Comparison of ENCODE assay signal across 9 mouse cellular contexts in the genomic region with DNA sequence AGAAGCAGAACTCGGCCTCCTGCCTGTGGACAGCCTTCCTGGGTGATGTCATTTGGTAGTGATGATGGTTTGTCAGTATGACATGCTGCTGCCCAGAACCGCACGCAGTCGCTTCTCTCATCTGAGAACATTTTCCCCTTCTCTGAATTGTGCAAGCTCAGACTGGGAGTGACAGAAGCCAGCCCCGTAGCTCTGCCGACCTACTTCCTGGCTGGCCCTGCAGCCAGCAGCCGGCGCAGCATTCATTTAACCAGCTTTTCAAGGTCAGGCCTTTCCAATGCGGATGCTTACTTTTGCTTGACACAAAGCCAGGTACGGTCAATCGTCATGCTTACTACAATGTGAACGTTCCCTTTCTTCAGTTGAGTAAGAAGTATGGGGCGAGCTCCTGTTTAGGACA.
DNase-seq lines count a peak whose midpoint lies in the region; ATAC-seq lines count a peak whose summit lies in the region.
"Had no signal": no experiment of that assay in that cellular context is flagged by ENCODE, and none has a peak within 500 bp of the region (broad histone marks: within the 10 kb centered on the region; RNA-seq: fewer than 3 reads in every experiment).

No protein-coding gene starts in this region.

- WGBS in midbrain, embryonic 16.5 days = 57% methylated on average over 13 of the region's 13 CpGs
- 84% methylated on average over 13 of the region's 13 CpGs for WGBS in midbrain, embryonic 10.5 days
- WGBS in limb, embryonic 15.5 days = 47% methylated on average over 13 of the region's 13 CpGs
- WGBS in forebrain, embryonic 11.5 days = 75% methylated on average over 13 of the region's 13 CpGs

- peak; percentile 56 for DNase-seq in adrenal gland, adult 2 months
- no peak for DNase-seq in adrenal gland, postnatal 4 days (ENCODE audit: low spot score in 2 of 2)
- no peak for DNase-seq in midbrain, embryonic 10.5 days (ENCODE audit: low spot score)
- peak; percentile 41 for DNase-seq in testis, postnatal 10 days (ENCODE audit: low spot score)
- DNase-seq in T-cell, adult 2 months (ENCODE audit: low spot score) = no peak
- DNase-seq in forebrain, embryonic 11.5 days (ENCODE audit: low spot score) = no peak

- peaks cover 5% of the 10 kb centered on the region; the same call in 1 of the 2 replicates for H3K4me1 ChIP-seq in midbrain, embryonic 16.5 days (ENCODE audit: control insufficient read depth, insufficient read depth, low read length)
- H3K4me1 ChIP-seq in midbrain, embryonic 10.5 days = 0 out of 2 replicates have a peak, but pooled peaks cover 1% of the 10 kb centered on the region
- H3K4me1 ChIP-seq in limb, embryonic 15.5 days = peaks cover 13% of the 10 kb centered on the region
- no peaks in the 10 kb centered on the region for H3K4me1 ChIP-seq in forebrain, embryonic 11.5 days (replicated peaks; ENCODE audit: control insufficient read depth, insufficient read depth, low read length)
- H3K4me1 ChIP-seq: neural tube, embryonic 12.5 days had no signal

- no peak overlapping the region for H3K4me3 ChIP-seq in midbrain, embryonic 16.5 days (ENCODE audit: low read depth, low read length)
- no peak overlapping the region for H3K4me3 ChIP-seq in midbrain, embryonic 10.5 days
- H3K4me3 ChIP-seq in limb, embryonic 15.5 days = no peak overlapping the region
- no peak overlapping the region for H3K4me3 ChIP-seq in forebrain, embryonic 11.5 days (ENCODE audit: low read depth, low read length)
- H3K4me3 ChIP-seq: neural tube, embryonic 12.5 days had no signal

- no peak overlapping the region for H3K9ac ChIP-seq in midbrain, embryonic 16.5 days (ENCODE audit: low read depth, low read length)
- no peak overlapping the region for H3K9ac ChIP-seq in limb, embryonic 15.5 days
- H3K9ac ChIP-seq in forebrain, embryonic 11.5 days (ENCODE audit: low read length) = no peak overlapping the region
- H3K9ac ChIP-seq: neural tube, embryonic 12.5 days had no signal

- peaks cover under 1% of the 10 kb centered on the region; the same call in 1 of the 2 replicates for H3K27me3 ChIP-seq in midbrain, embryonic 16.5 days (ENCODE audit: control insufficient read depth, insufficient read depth, low read depth, low read length)
- H3K27me3 ChIP-seq in midbrain, embryonic 10.5 days (ENCODE audit: low read depth, poor library complexity, severe bottlenecking) = no peaks in the 10 kb centered on the region; the same call in 1 of the 2 replicates
- no peaks in the 10 kb centered on the region for H3K27me3 ChIP-seq in limb, embryonic 15.5 days
- H3K27me3 ChIP-seq in forebrain, embryonic 11.5 days (ENCODE audit: control insufficient read depth, insufficient read depth, low read length) = no peaks in the 10 kb centered on the region
- H3K27me3 ChIP-seq: neural tube, embryonic 12.5 days had no signal

- H3K4me2 ChIP-seq in midbrain, embryonic 16.5 days (ENCODE audit: low read length) = no peak overlapping the region
- H3K4me2 ChIP-seq in limb, embryonic 15.5 days = no peak overlapping the region
- H3K4me2 ChIP-seq in forebrain, embryonic 11.5 days (ENCODE audit: low read depth, low read length, severe bottlenecking) = no peak overlapping the region
- H3K4me2 ChIP-seq: neural tube, embryonic 12.5 days had no signal

- H3K36me3 ChIP-seq in midbrain, embryonic 16.5 days (ENCODE audit: control insufficient read depth, insufficient read depth, low read length) = no peaks in the 10 kb centered on the region
- H3K36me3 ChIP-seq in midbrain, embryonic 10.5 days = no peaks in the 10 kb centered on the region
- no peaks in the 10 kb centered on the region for H3K36me3 ChIP-seq in limb, embryonic 15.5 days
- H3K36me3 ChIP-seq in forebrain, embryonic 11.5 days (ENCODE audit: control insufficient read depth, insufficient read depth, low read length) = no peaks in the 10 kb centered on the region
- H3K36me3 ChIP-seq: neural tube, embryonic 12.5 days had no signal

- ATAC-seq in midbrain, embryonic 16.5 days = no peak
- ATAC-seq in limb, embryonic 15.5 days (ENCODE audit: insufficient number of reproducible peaks, low FRiP score, low TSS enrichment, low read depth) = no peak; the same call in 1 of the 2 replicates
- ATAC-seq in forebrain, embryonic 11.5 days (replicated peaks; ENCODE audit: low FRiP score) = no peak

- H3K9me3 ChIP-seq in midbrain, embryonic 16.5 days (replicated peaks; ENCODE audit: control insufficient read depth, low read length, poor library complexity, severe bottlenecking) = no peaks in the 10 kb centered on the region
- H3K9me3 ChIP-seq in midbrain, embryonic 10.5 days (replicated peaks) = no peaks in the 10 kb centered on the region
- H3K9me3 ChIP-seq in limb, embryonic 15.5 days = no peaks in the 10 kb centered on the region
- H3K9me3 ChIP-seq in forebrain, embryonic 11.5 days (ENCODE audit: control insufficient read depth, low read length) = no peaks in the 10 kb centered on the region
- H3K9me3 ChIP-seq: neural tube, embryonic 12.5 days had no signal

- 0 out of 2 replicates have a peak overlapping the region, but pooled peaks have one; percentile 19 for H3K27ac ChIP-seq in midbrain, embryonic 16.5 days (ENCODE audit: low read length)
- no peak overlapping the region for H3K27ac ChIP-seq in midbrain, embryonic 10.5 days (replicated peaks)
- H3K27ac ChIP-seq in limb, embryonic 15.5 days = peak overlapping the region; percentile 43
- H3K27ac ChIP-seq in forebrain, embryonic 11.5 days (ENCODE audit: low read depth, low read length) = no peak overlapping the region
- H3K27ac ChIP-seq: neural tube, embryonic 12.5 days had no signal

Comparison
In these comparisons a context has a peak if more than half of its experiments do, and no peak if none do; other contexts are left out.
1. DNase-seq: peak in adrenal gland, adult 2 months (single experiment) and testis, postnatal 10 days (single experiment); none in adrenal gland, postnatal 4 days (0 of 2), midbrain, embryonic 10.5 days (single experiment), T-cell, adult 2 months (single experiment) and forebrain, embryonic 11.5 days (single experiment).
2. H3K27ac ChIP-seq: peak in midbrain, embryonic 16.5 days (single experiment) and limb, embryonic 15.5 days (single experiment); none in midbrain, embryonic 10.5 days (single experiment) and forebrain, embryonic 11.5 days (single experiment).